Mouse (Mus musculus): ENCODE data around the gene Samd1. TPM values are rescaled to one million over a fixed set of nuclear protein-coding genes. Genes with fewer than 3 reads are reported as not detected.
"Not testable (repeated sequence)": the region's sequence is repeated elsewhere in the genome, so short reads cannot be mapped to it uniquely, and the experiment has no call there.

Samd1 gene
- polyA plus RNA-seq, 1 experiment from 2014 or later = 11.6 TPM

GRCm38 (mm10) chr8:83973161-83974031 is 24.1 kb upstream of the Samd1 start:
- Histone ChIP-seq H3K9me3 (no peaks in the 10 kb centered on the region), H3K27ac (peak overlapping the region; percentile 69), H3K4me3 (peak overlapping the region; percentile 95), H3K4me2 (replicated peaks) (peak overlapping the region; percentile 98), H3K9ac (peak overlapping the region; percentile 94), H3K4me1 (peaks cover 32% of the 10 kb centered on the region), H3K27me3 (no peaks in the 10 kb centered on the region), H3K36me3 (peaks cover 19% of the 10 kb centered on the region)
- no peak; the same call in 1 of the 2 replicates for ATAC-seq (ENCODE audit: insufficient number of reproducible peaks, insufficient read depth, low FRiP score, low TSS enrichment)
- 3% methylated on average over 37 of the region's 37 CpGs for WGBS

GRCm38 (mm10) chr8:83974521-83974920 is 23.0 kb upstream of the Samd1 start:
- Histone ChIP-seq H3K4me3 (peak overlapping the region; percentile 95; the same call in 1 of the 2 replicates), H3K9ac (no peak overlapping the region)

DNA sequence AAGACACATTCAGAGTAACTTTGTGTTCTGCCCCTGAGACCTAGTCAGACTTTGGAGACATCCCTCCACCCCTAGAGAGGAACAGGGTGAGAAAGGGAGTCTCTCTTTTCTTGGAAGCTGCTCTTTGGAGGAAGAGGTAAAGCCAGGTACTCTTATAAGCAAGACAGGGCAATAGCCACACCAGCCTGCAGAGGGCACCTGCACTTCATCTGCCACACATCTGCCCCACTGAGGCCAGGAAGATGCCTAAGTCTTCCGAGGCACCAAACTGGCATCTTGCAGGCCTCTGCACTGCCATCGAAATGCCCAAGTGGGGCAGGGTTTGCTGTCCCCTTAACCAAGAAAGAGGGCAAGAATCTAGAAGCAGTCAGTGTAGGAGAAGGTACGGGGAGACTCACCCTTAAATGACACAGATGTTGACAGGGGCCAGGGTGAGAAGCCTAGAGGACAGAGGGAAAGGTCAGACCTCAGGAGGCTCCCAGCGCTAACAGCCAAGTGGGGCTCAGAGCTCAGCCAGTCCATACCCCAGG is 21.3 kb upstream of the Samd1 start:
- no peaks in the 10 kb centered on the region for H3K27me3 ChIP-seq

More at GRCm38 (mm10) chr8:83974521-83974920, 23.0 kb upstream of the Samd1 start:
- H3K4me1 ChIP-seq = peaks cover 32% of the 10 kb centered on the region
- H3K27me3 ChIP-seq = no peaks in the 10 kb centered on the region
- H3K27ac ChIP-seq = no peak overlapping the region
- H3K9me3 ChIP-seq = no peaks in the 10 kb centered on the region
- H3K4me2 ChIP-seq (replicated peaks) = peak overlapping the region; percentile 98
- peaks cover 9% of the 10 kb centered on the region for H3K36me3 ChIP-seq
- WGBS = 90% methylated on average over 4 of the region's 4 CpGs
- no peak for ATAC-seq (ENCODE audit: insufficient number of reproducible peaks, insufficient read depth, low FRiP score, low TSS enrichment)

DNA sequence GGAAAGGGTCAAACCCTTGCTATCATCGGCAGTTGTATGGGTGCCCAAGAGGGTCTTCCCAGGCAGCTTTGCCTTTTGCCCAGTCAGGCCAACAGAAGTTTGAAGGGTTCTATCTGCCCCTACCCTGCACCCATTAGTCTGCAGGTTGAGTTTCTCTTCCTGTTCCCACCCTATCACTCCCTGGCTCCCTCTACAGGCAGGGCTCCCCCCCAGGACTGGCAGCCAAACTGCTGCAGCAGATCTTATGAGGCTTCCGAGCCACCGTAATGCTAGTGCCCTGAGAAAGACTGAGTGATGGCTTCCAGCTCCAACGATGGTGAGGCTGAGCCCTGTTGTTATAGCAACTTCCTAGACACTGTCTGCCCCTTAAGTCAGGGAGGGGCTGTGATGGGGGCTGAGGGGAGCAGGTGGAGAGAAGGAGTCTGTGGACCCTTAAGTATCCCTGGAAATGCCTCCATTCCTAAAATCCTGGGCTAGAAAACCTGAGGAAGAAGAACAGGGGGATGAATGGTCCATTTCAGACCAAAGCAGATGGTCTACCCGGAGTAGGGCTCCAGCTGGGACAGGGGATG is 20.6 kb upstream of the Samd1 start:
- peaks cover 18% of the 10 kb centered on the region for H3K36me3 ChIP-seq
- no peak overlapping the region for H3K4me2 ChIP-seq (replicated peaks)
- H3K9ac ChIP-seq = no peak overlapping the region
- WGBS = 77% methylated on average over 5 of the region's 5 CpGs
- H3K9me3 ChIP-seq = no peaks in the 10 kb centered on the region
- no peak for ATAC-seq (ENCODE audit: insufficient number of reproducible peaks, insufficient read depth, low FRiP score, low TSS enrichment)
- no peak overlapping the region for H3K4me3 ChIP-seq
- H3K27ac ChIP-seq = no peak overlapping the region
- no peaks in the 10 kb centered on the region for H3K27me3 ChIP-seq
- H3K4me1 ChIP-seq = peaks cover 30% of the 10 kb centered on the region

More for the DNA sequence above, 21.3 kb upstream of the Samd1 start:
- WGBS = 86% methylated on average over 4 of the region's 4 CpGs
- Histone ChIP-seq H3K9me3 (no peaks in the 10 kb centered on the region), H3K4me2 (replicated peaks) (no peak overlapping the region), H3K9ac (no peak overlapping the region), H3K36me3 (peaks cover 11% of the 10 kb centered on the region), H3K27ac (no peak overlapping the region), H3K4me1 (peaks cover 32% of the 10 kb centered on the region), H3K4me3 (no peak overlapping the region)
- no peak for ATAC-seq (ENCODE audit: insufficient number of reproducible peaks, insufficient read depth, low FRiP score, low TSS enrichment)

GRCm38 (mm10) chr8:83977646-83978045 is 19.8 kb upstream of the Samd1 start:
- no peak for ATAC-seq (ENCODE audit: insufficient number of reproducible peaks, insufficient read depth, low FRiP score, low TSS enrichment)
- 49% methylated on average over 6 of the region's 6 CpGs for WGBS
- Histone ChIP-seq H3K9ac (no peak overlapping the region), H3K4me1 (peaks cover 28% of the 10 kb centered on the region), H3K27ac (0 out of 2 replicates have a peak overlapping the region, but pooled peaks have one; percentile 30), H3K4me2 (replicated peaks) (no peak overlapping the region), H3K9me3 (no peaks in the 10 kb centered on the region), H3K4me3 (no peak overlapping the region), H3K36me3 (peaks cover 25% of the 10 kb centered on the region), H3K27me3 (no peaks in the 10 kb centered on the region)

- Histone ChIP-seq H3K27me3 (no peaks in the 10 kb centered on the region), H3K9ac (no peak overlapping the region), H3K4me2 (replicated peaks) (no peak overlapping the region), H3K4me1 (peaks cover 28% of the 10 kb centered on the region), H3K9me3 (no peaks in the 10 kb centered on the region), H3K36me3 (peaks cover 31% of the 10 kb centered on the region), H3K27ac (no peak overlapping the region), H3K4me3 (no peak overlapping the region)
- WGBS = 70% methylated on average over 9 of the region's 9 CpGs
- ATAC-seq (ENCODE audit: insufficient number of reproducible peaks, insufficient read depth, low FRiP score, low TSS enrichment) = no peak
Observed at GRCm38 (mm10) chr8:83978200-83978599, 19.3 kb upstream of the Samd1 start.

- ATAC-seq (ENCODE audit: insufficient number of reproducible peaks, insufficient read depth, low FRiP score, low TSS enrichment) = no peak
- Histone ChIP-seq H3K9me3 (no peaks in the 10 kb centered on the region), H3K4me2 (replicated peaks) (no peak overlapping the region), H3K4me1 (peaks cover 16% of the 10 kb centered on the region), H3K27me3 (no peaks in the 10 kb centered on the region), H3K36me3 (peaks cover 49% of the 10 kb centered on the region), H3K4me3 (no peak overlapping the region), H3K9ac (no peak overlapping the region), H3K27ac (no peak overlapping the region)
- WGBS = 95% methylated on average over 1 of the region's 1 CpGs
Observed at GRCm38 (mm10) chr8:83980250-83980649, 17.2 kb upstream of the Samd1 start.

DNA sequence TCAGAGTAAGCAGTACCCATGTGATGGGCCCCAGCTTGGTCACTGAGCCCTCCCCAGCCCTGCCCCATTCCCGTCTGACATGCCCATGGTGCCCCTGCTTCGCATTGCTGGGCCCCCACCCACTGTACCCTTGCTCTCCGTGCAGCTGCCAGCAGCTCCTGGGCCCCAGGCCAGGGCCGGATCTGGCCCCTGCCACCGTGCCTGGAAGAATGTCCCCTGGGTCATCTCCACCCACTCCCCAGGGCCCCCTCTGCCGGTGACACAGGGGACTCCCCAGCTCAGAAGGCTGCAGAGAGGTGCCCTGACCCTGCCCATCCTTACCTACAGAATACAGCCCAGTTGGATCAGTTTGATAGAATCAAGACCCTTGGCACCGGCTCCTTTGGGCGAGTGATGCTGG is 16.6 kb upstream of the Samd1 start:
- Histone ChIP-seq H3K4me1 (peaks cover 16% of the 10 kb centered on the region), H3K27ac (no peak overlapping the region), H3K9me3 (no peaks in the 10 kb centered on the region), H3K27me3 (no peaks in the 10 kb centered on the region), H3K4me2 (replicated peaks) (no peak overlapping the region), H3K9ac (no peak overlapping the region), H3K4me3 (no peak overlapping the region), H3K36me3 (peaks cover 53% of the 10 kb centered on the region)
- WGBS = 87% methylated on average over 8 of the region's 8 CpGs
- no peak for ATAC-seq (ENCODE audit: insufficient number of reproducible peaks, insufficient read depth, low FRiP score, low TSS enrichment)

DNA sequence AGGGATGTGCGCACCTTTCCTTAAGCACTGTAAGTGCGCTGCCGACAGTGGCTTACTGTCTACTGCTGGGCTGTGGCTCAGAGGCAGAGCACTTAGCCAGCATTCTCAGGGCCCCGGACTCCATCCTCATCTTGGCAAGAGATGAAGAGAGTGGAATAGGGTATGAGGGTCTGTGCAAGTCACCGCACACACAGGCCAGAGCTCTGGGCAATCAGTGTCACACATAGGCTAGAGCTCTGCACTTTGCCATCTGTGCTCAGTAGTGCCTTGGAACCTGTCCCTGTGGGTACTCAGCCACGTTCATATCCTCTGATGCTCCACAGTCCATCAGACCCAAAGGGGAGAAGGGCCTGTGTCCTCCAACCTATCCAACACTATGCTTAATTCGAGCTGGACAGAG is 15.9 kb upstream of the Samd1 start:
- 96% methylated on average over 7 of the region's 7 CpGs for WGBS
- ATAC-seq (ENCODE audit: insufficient number of reproducible peaks, insufficient read depth, low FRiP score, low TSS enrichment) = no peak
- H3K27ac ChIP-seq = no peak overlapping the region
- H3K9ac ChIP-seq = no peak overlapping the region
- H3K9me3 ChIP-seq = no peaks in the 10 kb centered on the region
- no peaks in the 10 kb centered on the region for H3K27me3 ChIP-seq
- no peak overlapping the region for H3K4me3 ChIP-seq
- peaks cover 56% of the 10 kb centered on the region for H3K36me3 ChIP-seq
- H3K4me1 ChIP-seq = peaks cover 16% of the 10 kb centered on the region
- H3K4me2 ChIP-seq (replicated peaks) = no peak overlapping the region

DNA sequence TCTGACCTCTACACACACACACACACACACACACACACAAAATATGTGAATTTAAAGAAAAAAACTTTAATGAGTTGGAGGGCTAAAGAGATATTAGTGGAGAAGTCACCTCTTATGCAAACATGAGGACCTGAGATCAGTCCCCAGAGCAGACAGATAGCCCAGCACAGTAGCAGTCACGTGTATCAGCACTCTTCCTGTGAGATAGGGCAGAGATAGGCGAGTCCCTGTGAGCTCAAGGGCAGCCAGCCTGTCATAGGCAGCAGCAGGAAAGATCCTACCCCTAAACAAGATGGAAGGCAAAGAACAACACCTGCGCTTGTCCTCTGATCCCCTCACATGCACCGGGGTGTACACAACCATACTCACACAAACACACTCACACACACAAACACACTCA is 15.0 kb upstream of the Samd1 start:
- H3K9me3 ChIP-seq = no peaks in the 10 kb centered on the region
- H3K27ac ChIP-seq = no peak overlapping the region
- WGBS = 82% methylated on average over 4 of the region's 4 CpGs
- H3K4me1 ChIP-seq = peaks cover 6% of the 10 kb centered on the region; the same call in 1 of the 2 replicates
- H3K9ac ChIP-seq = no peak overlapping the region
- no peaks in the 10 kb centered on the region for H3K27me3 ChIP-seq
- H3K4me3 ChIP-seq = no peak overlapping the region
- peaks cover 65% of the 10 kb centered on the region for H3K36me3 ChIP-seq
- H3K4me2 ChIP-seq (replicated peaks) = no peak overlapping the region
- ATAC-seq (ENCODE audit: insufficient number of reproducible peaks, insufficient read depth, low FRiP score, low TSS enrichment) = no peak

DNA sequence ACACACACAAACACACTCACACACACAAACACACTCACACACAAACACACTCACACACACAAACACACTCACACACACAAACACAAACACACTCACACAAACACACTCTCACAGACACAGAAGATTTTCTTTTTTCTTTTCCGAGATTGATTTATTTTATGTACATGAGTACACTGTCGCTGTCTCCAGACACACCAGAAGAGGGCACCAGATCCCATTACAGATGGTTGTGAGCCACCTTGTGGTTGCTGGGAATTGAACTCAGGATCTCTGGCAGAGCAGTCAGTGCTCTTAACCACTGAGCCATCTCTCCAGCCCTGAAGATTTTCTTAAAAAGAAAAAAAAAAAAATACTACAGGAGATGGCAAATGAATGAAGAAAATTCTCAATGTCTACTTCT is 14.2 kb upstream of the Samd1 start:
- not testable (repeated sequence) for H3K4me2 ChIP-seq (replicated peaks); ATAC-seq (ENCODE audit: insufficient number of reproducible peaks, insufficient read depth, low FRiP score, low TSS enrichment); H3K9me3 ChIP-seq; H3K27me3 ChIP-seq; H3K27ac ChIP-seq; H3K4me1 ChIP-seq; H3K4me3 ChIP-seq
- Histone ChIP-seq H3K9ac (0 out of 2 replicates have a peak overlapping the region, but pooled peaks have one; percentile 10), H3K36me3 (peaks cover 73% of the 10 kb centered on the region)
- 95% methylated on average over 2 of the region's 2 CpGs for WGBS

DNA sequence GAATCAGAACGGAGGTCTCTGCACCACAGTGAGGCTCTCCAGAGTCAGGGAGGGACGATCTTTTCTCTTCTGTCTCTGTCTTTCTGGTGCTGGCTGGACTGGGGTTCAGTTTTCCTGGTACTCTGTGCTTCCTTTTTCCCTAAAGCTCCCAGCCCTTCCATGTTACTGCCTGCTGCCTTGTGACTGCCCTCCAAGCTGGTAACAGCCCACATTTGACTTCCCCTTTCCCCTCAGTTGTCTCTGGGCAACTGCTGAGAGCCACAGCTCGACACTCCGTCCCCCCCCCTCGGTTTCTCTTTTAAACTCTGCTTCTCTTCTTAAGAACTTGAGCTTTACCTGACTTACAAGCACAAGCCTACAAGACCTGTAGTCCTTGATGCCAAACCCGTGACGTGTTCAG is 8.2 kb upstream of the Samd1 start:
- WGBS = 85% methylated on average over 7 of the region's 7 CpGs
- H3K4me3 ChIP-seq = no peak overlapping the region
- H3K27ac ChIP-seq = no peak overlapping the region
- no peak overlapping the region for H3K4me2 ChIP-seq (replicated peaks)
- H3K27me3 ChIP-seq = no peaks in the 10 kb centered on the region
- peaks cover 84% of the 10 kb centered on the region for H3K36me3 ChIP-seq
- H3K9ac ChIP-seq = no peak overlapping the region
- ATAC-seq (ENCODE audit: insufficient number of reproducible peaks, insufficient read depth, low FRiP score, low TSS enrichment) = no peak
- H3K9me3 ChIP-seq = no peaks in the 10 kb centered on the region
- H3K4me1 ChIP-seq = no peaks in the 10 kb centered on the region

All from embryonic facial prominence, embryonic 12.5 days (tissue).